Mouse (Mus musculus): ENCODE results near the gene Ggps1. TPM values are rescaled to one million over a fixed set of nuclear protein-coding genes. Genes with fewer than 3 reads are reported as not detected.

Ggps1 gene
- 100 to 1,000 TPM in 1 of 3 experiments, 10 to 100 TPM in 2; 88.4 to 108 (median 91.0) TPM for polyA plus RNA-seq (2017; shearing (Covaris generic))

DNA sequence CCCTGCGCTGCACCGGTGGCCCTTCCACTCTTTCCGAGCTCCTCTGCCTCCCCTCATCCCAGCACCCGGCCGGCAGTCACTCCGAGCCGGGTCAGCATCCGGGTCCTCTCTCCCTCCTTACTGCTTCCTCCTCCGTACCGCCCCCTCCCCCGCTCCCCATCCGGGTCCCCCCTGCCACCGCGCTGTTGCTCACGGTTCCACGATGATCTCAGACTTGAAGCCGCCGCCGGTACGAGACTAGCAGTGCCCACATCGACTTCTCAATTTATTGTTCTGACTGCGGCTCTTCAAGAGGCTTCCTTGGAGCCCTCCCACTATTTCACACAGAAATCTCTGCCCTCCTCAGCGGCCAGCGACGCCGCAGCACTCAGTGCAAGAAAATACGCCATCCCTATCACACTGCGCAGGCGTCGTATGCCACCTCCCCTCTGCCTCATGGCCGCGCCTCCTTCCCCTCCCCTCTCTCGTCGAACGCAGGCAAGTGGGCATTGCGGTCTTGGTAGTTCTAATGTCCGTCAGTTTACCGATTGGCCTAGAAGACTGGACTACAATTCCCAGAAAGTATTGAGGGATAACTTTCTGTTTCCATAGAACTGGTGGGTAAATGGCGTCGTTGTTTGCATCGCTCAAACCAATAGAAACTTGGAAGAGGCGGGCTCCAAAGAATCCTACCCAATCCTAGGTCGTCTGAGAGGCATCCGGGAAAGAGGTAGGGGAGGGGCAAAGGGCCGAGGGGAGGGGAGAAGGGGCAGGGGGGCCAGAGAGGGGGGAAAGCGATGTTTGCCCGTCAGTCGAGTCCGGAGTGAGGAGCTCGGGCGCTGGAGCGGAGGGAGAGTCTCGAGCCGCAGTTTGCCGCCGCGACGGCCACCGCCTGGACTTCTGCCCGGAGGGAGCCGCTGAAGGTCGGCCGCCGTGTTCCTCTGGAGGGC, at the start of gene Ggps1, which contains the start of gene Arid4b:
Ggps1 (minus strand) TSS at position 476 of the 929 bp plus-strand sequence.
Arid4b (plus strand) TSS at position 220 of the 929 bp plus-strand sequence.
- peak; percentile 87 for ATAC-seq

DNA sequence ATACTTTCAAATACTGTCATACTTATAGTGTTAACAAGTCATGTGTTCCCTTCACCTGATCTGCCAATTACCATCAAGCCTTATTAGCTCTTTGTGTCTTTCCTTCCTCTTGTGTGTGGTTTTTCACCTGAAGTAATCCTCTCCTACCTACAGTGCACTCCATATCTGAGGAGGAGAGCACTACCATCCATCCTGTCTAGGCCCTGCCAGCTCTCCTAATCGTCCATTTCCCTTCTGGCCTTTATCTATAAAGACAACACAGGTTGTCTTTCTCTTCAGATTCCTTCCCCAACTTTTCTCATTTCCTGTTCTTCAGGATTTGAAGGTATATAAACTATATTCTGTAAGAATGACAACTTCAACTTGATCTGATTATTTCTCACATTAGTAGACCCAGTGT, 47.9 kb upstream of the Ggps1 start:
- no peak for ATAC-seq

DNA sequence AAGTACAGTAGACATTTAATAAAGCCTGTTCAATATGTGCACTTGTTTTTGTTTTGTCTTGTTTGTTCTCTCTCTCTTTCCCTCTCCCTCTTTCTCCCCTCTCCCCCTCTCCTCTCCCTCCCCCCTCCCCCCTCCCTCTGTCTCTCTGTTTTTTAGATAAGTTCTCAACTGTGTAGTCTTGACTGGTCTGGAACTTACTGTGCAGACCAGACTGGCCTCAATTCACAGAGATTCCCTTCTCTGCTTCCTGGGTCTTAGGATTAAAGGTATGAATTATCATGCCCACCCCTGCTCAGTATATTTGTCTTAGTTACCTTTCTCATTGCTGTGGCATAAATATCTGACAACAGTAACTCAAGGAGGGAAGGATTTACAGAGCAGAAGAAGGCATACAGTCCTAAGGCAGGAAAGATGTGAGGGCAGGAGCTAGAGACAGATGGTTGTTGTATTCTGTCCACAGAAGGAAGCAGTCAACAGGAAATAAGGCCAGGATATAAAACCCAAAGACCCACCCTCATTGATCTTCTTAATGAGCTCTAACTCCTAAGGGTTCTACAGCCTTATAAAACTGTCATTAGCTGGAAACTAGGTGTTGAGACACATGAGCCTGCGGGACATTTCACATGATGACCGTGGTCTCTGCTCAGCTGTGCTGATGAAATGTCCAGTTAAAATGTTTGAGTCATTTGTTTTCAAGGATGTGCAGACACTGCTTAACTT, 47.0 kb upstream of the Ggps1 start:
- no peak for ATAC-seq

DNA sequence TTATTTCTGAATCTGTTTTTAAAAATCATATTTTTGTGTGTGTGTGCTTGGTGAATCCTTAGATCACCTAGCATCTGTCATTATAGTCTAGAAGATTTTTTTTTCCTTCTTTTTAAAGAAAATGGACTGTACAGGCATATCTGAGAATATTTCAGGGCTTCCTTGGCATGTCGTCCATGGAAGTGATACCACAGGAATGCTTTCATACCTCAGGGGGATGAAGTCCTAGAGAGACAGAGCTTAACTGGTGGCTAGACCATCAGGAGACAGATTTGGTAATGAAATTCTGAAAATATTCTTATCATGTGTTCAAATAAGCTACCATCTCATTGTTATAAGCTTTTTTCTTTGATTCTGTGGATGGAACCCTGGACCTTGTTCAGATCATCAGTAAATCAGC, 39.7 kb upstream of the Ggps1 start:
- ATAC-seq, result no peak

DNA sequence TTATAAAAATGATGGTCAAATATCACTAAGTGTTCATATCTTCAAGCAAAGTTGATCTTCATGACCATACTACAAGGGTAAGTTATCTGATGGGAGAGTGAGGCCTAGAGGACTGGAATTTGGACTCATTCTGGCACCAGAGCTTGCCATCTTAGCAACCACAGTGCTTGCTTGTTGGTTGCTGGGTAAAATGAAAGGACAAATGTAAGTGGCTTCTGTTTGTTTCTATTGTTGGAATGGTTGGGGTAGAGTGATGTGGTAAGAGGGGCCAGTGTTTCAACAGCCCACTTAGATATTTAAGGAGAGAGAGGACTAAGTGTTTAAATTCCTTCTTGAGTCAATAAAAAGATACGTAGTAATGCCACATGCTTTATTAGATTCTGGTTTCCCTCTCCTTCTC, 25.4 kb upstream of the Ggps1 start:
- no peak for ATAC-seq

DNA sequence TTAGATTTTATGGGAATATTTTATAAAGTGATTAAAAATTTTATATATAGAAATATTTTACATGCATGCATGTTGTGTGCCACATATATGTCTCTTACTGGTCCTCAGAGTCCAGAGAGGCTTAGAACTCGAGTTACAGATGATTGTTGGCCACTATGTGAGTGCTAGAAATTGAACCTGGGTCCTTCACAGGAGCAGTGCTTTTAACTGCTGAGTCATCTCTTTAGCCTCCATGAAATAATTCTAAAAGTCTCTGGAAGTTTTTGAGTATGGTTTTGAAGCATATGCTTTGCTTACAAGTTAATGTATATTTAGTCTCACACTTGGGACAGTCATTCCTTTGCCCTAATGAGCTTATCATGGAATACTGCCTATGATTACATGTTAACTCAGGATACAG, 12.0 kb upstream of the Ggps1 start:
- ATAC-seq, result no peak

DNA sequence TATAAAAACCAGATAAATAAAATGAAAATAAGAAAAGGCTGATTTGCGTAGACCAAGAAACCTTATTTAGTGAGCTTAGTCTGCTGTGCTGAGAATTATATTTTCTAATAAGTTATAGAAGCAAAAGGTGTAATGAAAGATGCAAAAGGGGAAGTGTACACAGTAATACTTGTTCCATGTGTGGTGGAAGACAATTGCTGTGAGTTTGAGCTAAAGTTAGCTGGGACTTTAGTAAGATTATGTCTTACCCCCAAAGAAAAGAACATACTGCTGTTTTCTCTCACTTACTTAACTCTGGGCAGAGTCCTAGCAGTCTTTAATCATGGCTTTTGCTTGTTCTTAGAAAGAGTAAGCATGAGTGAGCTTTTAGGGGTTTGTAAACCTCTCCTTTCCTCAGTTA, 11.1 kb upstream of the Ggps1 start:
- ATAC-seq, result no peak

DNA sequence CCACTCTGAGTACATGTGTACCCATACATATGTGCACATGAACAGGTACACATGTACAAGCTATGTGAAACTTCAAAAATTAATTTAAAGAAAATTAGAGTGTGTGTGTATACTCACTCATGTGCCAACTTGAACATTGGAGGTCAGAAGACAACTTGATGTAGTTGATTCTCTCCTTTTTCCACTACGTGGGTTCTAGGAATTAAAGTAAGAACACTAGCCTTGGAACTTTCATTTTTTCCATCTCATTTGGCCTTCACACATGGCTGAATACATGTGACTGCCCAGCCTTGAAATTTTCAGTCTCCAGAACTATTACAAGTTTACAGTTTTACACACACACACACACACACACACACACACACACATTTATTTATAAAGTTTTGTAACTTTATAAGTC, 6.0 kb upstream of the Ggps1 start:
- ATAC-seq, result no peak

DNA sequence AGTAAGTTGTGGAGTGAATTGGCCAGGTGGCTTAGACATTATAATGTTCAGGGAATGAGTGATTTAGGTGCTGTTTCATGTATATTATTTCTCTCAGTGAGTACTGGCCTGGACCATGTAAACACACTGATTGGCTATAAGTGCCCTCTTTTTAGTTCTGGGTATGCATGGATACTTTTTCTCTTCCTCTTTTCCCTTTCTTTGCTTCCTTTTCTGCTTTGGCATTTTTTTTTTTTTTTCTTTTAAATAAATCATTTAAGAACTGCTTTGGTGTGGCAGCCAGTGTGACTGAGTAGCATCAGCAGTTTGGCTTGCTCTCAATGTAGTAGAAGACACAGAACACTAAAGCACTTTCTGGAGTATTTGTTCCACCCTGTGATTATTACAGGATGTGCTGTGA, 4.7 kb upstream of the Ggps1 start:
- ATAC-seq, result no peak

DNA sequence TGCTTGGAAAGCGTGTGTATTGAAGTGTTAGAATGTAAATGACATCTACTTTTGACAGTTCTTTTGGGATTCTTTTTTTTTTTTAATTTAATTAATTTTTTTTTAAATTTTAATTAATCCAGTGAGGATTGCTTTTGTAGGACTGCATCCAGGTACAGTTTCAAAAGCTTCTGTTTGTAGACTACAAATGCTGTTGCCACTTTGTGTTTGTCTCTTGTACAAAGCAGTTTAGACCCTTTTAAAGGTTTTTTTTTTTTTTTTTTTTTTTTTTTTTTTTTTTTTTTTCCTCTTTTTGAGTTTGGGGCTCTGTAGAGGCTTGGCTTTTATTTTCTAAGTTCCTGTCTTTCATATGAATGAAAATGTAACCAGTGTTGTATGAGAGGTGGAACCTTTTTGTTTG, 2.4 kb upstream of the Ggps1 start:
- no peak for ATAC-seq

DNA sequence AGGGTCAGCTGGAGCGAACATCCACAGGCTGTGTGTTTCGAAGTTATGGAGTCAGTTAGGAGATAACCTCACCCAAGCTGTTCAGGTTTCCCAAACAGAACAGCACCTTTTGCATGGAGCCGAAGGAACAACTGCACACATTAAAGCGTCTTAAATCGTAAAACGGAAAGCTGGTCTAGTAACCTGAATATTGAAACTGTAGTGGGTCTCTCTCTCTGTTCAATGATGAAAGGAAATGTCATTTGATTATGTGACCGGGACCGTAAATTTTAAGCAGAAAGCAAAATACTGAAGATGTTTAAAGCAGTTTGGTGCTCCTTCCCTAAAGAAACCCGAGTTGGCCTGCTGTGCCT, 1.7 kb upstream of the Ggps1 start:
- no peak for ATAC-seq

DNA sequence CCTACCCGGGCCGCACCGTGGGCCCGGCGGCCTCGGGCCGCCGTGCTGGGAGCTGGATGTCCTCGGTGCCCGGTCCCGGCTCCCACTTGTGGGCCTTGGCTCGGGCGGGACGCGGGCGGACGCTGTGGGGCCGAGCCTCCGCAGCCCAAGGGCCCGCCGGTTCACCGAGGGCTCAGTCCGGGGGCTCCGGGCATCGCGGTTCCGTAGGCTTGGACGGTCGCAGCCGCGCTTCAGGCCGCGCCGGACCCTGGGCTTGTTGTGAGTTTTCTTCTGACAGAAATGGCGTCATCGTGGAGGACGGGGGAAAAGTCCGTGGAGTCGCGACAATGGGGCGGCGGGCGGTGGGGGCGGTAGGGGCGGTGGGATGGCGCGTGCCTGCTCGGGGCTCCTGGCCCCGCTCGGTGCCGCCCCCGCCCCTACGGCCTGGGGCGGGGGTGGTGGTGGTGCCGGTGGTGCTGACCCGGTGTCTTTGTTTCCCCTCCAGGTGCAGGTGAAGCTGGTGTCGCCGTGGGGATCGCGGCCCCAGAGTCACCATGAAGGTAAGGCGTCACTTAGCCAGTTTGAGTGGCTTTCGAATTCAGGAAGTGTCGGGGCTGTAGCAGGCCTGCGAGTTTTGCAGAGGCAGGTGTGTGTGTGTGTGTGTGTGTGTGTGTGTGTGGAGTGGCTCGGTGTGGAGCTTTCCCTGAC, 1.2 kb upstream of the Ggps1 start:
- ATAC-seq, result peak; percentile 6

DNA sequence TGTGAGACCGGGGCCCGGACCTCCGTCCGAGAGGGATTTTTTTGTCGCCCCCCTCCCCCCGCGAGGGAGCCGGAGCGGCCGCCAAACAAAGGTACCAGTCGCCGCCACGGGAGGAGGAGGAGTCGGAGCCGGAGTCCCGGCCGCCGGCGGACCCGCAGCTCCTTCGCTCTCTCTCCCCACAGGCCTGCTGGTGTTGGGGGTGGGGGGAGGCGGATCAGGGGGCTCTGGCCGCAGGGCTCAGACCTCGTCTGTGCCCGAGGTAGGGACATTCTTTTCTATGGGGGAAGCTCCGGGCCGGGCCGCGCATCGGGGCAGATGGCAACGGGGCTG, 619 bp upstream of the Ggps1 start:
- ATAC-seq, result no peak

DNA sequence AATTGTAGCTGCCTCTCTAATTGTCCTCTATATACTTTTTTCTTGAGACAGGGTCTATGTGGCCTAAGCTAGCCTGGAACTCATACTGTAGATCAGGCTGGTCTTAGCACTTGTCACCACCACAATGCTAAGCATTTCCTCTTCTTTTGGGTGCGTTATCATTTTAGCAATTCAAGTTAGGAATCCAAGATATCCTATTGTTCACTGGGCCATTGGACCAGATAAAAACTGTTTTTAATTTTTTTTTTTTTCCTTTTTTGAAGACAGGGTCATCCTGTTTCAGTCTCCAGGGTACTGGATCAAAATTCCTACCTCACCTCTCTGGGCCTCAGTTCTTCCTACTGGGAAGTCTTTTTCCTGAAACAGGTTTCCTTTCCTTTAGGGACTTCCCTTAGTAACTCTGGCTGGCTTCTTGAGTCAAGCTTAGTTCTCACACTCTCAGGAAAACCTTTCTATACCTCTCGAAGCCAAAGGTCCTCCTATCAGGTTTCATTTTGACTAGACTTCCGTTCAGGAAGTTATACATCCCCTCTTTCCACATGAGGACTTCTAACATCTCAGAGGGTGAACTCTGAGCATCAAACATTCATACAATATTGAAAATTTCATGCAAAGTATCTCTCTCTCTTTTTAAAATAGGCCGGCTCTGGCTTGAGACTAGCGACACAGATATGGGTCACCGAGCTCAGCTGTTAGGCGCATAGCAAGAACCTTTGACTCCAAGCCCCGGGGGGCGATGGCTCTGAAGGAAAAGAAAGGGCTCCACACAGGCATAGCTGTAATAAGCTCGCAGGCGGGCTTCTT, 877 bp downstream of the Ggps1 start:
- peak; percentile 25 for ATAC-seq

DNA sequence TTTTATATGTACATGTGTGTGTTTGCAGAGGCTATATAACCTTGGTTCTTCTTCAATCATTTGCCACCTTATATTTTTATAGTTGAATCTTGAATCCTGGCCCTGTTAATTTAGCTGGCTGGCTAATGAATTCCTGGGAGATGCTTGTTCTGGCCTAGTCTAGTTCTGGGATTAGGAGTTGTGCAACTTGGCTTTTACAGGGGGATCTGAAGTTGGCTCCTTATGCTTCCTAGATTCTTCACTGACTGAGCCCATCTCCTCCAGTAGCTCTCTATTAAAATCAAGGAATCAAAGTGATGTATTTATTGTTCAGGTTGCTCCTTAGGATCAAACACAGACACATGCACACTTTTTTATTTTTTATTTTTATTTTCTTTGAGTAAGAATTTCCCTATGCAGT, 3.7 kb downstream of the Ggps1 start:
- ATAC-seq, result no peak

DNA sequence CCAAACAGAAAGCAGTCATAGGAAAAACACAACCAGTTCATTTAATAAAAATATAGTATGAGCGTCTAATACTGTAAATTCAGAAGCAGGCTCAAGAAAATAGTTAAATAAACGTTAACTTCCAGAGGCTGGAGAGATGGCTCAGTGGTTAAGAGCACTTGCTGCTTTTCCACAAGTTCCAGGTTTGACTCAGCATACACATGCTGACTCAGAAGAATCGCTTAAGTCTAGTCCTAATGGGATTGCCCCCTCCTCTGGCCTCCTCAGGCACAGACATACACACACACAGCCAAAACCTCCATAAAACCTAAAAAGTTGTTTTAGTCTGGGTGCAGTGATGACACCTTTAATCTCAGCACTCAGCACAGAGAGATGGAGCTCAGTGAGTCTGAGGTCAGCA, 6.5 kb downstream of the Ggps1 start:
- no peak for ATAC-seq

DNA sequence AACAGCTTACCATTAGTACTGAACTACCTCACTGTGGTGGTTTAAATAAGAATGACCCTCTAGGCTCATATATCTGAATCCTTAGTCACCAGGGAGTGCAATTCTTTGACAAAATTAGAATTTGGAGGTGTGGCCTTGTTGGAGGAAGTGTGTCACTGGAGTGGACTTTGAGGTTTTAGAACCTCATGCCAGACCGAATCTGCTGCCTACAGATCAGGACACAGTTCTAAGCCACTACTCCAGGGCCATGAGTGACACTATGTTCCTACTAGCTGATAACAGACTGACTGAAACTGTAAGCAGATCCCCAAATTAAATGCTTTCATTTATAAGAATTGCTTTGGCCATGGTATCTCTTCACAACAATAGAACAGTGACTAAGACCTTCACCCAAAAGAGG, 13.4 kb downstream of the Ggps1 start:
- ATAC-seq, result no peak

DNA sequence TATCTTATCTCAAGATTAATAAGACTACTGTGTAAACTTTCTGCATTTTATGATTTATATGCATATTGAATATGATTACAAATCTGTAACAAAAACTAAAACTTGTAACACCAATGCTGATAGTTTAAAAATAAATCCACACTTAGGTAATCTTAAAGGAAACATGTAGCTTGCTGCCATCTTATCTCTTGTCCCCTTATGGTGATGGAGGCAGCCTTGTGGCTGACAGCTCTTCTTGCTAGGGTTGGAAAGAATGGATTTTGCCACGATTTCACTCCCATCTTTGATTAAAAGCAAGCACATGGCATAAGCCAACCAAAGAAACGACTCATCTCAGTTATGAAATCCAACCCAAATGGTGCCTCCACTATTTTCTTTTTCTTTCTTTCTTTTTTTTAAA, 18.8 kb downstream of the Ggps1 start:
- ATAC-seq, result no peak

DNA sequence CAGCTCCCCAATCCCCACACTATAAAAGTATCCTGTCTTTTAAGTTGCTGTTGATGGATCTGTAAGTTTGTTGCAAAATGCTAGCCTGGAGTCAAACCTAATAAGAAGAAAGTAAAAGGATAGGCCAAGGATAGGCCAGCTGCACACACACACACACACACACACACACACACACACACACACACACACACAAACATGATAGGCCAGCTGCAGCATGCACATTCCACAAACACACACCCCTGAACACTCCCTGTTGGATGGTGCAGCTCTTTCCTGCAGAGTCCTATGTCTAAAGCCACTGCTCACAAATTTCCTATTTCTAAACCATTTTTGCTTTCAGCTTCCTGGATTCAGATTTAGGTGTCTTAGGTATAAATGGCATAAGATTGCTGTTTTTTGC, 19.4 kb downstream of the Ggps1 start:
- ATAC-seq, result no peak

DNA sequence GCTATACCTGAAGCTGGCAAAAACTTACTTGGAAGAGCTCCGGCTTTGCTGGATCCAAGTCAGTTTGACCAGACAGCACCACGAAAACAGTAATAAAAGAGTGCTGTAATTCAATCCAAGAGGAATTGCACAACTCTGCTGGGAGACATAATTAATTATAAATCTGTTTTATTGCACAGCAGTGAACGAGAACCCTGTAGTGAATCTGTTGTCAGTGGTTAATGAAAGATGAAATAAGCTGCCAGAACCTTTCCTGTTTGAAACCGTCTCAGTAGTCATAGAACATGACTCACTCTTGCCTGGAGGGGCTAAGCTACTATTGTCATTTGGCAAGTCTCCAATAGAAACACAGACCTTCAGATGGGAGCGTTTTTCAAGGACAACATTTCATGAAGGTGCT, 23.1 kb downstream of the Ggps1 start:
- no peak for ATAC-seq

DNA sequence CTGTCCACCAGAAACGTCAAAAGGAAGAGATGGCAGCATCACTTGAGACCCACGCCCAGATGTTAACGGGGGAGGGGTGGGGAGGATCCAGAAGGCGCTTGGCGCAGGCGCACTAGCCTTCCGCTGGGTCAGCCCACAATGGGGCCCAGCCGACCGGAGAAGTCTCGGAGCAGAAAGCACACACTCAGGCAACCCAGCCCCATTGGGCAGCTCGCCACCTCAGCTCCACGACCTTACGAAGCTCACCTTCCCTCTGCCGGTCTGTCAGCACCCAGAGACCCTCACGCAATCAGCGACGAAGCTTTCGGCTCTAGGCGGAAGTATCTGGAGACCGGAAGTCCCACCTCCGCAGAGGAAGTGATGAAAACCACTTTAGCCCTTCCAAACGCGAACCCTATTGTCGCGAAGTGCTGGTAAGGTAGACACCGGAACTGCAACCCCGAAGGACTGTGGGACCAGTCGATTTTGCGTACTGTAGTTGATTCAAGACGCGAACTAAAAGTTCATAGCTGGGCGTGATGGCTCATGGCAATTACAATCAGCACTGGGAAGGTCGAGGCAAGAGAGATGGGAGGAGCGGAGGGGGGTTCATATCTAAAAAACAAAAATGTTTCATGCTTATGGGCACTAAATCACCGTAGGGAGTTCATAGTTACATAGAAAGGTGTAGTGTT, 23.9 kb downstream of the Ggps1 start, which contains the start of gene Tbce:
Tbce (minus strand) TSS at position 347 of the 674 bp plus-strand sequence.
- peak; percentile 99 for ATAC-seq

DNA sequence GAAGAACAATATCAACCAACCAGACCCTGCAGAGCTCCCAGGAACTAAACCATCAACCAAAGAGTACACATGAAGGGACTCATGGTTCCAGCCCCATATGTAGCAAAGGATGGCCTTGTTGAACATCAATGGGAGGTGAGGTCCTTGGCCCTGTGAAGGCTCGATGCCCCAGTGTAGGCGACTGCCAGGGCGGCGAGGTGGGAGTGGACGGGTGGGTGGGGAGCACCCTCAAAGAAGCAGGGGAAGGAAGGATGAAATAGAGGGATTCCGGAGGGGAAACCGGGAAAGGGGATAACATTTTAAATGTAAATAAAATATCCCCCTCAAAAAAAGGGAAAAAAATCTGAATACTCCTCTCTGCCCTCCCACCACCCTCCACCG, 24.4 kb downstream of the Ggps1 start:
- no peak for ATAC-seq

All from inflammation-experienced regulatory T-cells, adult 6 months (primary cell).